Comparison of ENCODE assay signal across 13 mouse cellular contexts in genomic region chr15:28041158-28041865, GRCm38 (mm10). TPM values are rescaled to one million over a fixed set of nuclear protein-coding genes. Genes with fewer than 3 reads are reported as not detected.
A peak's percentile ranks its signal among the peaks of the same experiment; 100 is the strongest.
DNase-seq lines count a peak whose midpoint lies in the region; ATAC-seq lines count a peak whose summit lies in the region.
"Had no signal": no experiment of that assay in that cellular context is flagged by ENCODE, and none has a peak within 500 bp of the region (broad histone marks: within the 10 kb centered on the region; RNA-seq: fewer than 3 reads in every experiment).

No protein-coding gene starts in this region.

- no peak overlapping the region for H3K9ac ChIP-seq in hindbrain, embryonic 13.5 days
- H3K9ac ChIP-seq in neural tube, embryonic 13.5 days: no peak overlapping the region

- 10% methylated on average over 9 of the region's 9 CpGs for WGBS in hindbrain, embryonic 13.5 days
- WGBS in hindbrain, embryonic 10.5 days: 11% methylated on average over 9 of the region's 9 CpGs
- 15% methylated on average over 9 of the region's 9 CpGs for WGBS in neural tube, embryonic 13.5 days

- DNase-seq in hindbrain, embryonic 10.5 days (ENCODE audit: low spot score): no peak
- no peak for DNase-seq in neural tube, embryonic 10.5 days (ENCODE audit: extremely low spot score, low spot score)
- peak; percentile 67 for DNase-seq in kidney, adult 9 months
- no peak for DNase-seq in retina, postnatal 1 day
- no peak for DNase-seq in layer of hippocampus, postnatal 36 days
- DNase-seq in heart, postnatal 4 days: no peak
- DNase-seq: adrenal gland, adult 2 months; cerebellum, adult 2 months; thymus, postnatal 14 days had no signal

- no peak overlapping the region for H3K27ac ChIP-seq in hindbrain, embryonic 13.5 days
- no peak overlapping the region for H3K27ac ChIP-seq in hindbrain, embryonic 10.5 days
- H3K27ac ChIP-seq in neural tube, embryonic 13.5 days (replicated peaks): no peak overlapping the region

- no peak overlapping the region for H3K4me3 ChIP-seq in hindbrain, embryonic 13.5 days
- H3K4me3 ChIP-seq in hindbrain, embryonic 10.5 days: no peak overlapping the region
- H3K4me3 ChIP-seq in neural tube, embryonic 13.5 days: no peak overlapping the region
- H3K4me3 ChIP-seq: myocyte had no signal

- H3K36me3 ChIP-seq in hindbrain, embryonic 13.5 days: no peaks in the 10 kb centered on the region
- no peaks in the 10 kb centered on the region for H3K36me3 ChIP-seq in hindbrain, embryonic 10.5 days
- no peaks in the 10 kb centered on the region for H3K36me3 ChIP-seq in neural tube, embryonic 13.5 days

- ATAC-seq in hindbrain, embryonic 13.5 days (ENCODE audit: low FRiP score): peak; percentile 54; the same call in 1 of the 2 replicates
- ATAC-seq in neural tube, embryonic 13.5 days (ENCODE audit: low read depth): peak; percentile 47; the same call in 1 of the 2 replicates
- ATAC-seq: intestine, embryonic 16.5 days had no signal

- no peaks in the 10 kb centered on the region for H3K9me3 ChIP-seq in hindbrain, embryonic 13.5 days
- no peaks in the 10 kb centered on the region for H3K9me3 ChIP-seq in hindbrain, embryonic 10.5 days
- H3K9me3 ChIP-seq in neural tube, embryonic 13.5 days: no peaks in the 10 kb centered on the region

- H3K27me3 ChIP-seq in hindbrain, embryonic 13.5 days: 0 out of 2 replicates have a peak, but pooled peaks cover 4% of the 10 kb centered on the region
- peaks cover 33% of the 10 kb centered on the region for H3K27me3 ChIP-seq in hindbrain, embryonic 10.5 days (ENCODE audit: insufficient read depth, poor library complexity, severe bottlenecking)
- H3K27me3 ChIP-seq in neural tube, embryonic 13.5 days: no peaks in the 10 kb centered on the region

- H3K4me2 ChIP-seq in hindbrain, embryonic 13.5 days: no peak overlapping the region
- no peak overlapping the region for H3K4me2 ChIP-seq in neural tube, embryonic 13.5 days

- H3K4me1 ChIP-seq in hindbrain, embryonic 13.5 days (replicated peaks): peaks cover 11% of the 10 kb centered on the region
- peaks cover 14% of the 10 kb centered on the region for H3K4me1 ChIP-seq in hindbrain, embryonic 10.5 days (replicated peaks)
- H3K4me1 ChIP-seq in neural tube, embryonic 13.5 days (replicated peaks): peaks cover 14% of the 10 kb centered on the region

RNA-seq across cellular contexts. Expression of gene Trio, which starts 15.7 kb away (rescaled TPM):
- 37.7 and 39.5 TPM in 2 replicates for polyA plus RNA-seq in hindbrain, embryonic 13.5 days (2015; fragmentation: Nextera tagmentation; extraction: Ambion mirVana)
- 25.3 and 25.5 TPM in 2 replicates for polyA plus RNA-seq in hindbrain, embryonic 10.5 days (2016; fragmentation: Nextera tagmentation; extraction: Ambion mirVana)
- polyA plus RNA-seq in neural tube, embryonic 13.5 days (2015; fragmentation: Nextera tagmentation; extraction: Ambion mirVana): 32.9 and 38.6 TPM in 2 replicates
- total RNA-seq in layer of hippocampus, postnatal 36 days (2021): 100 to 1,000 TPM; 266 to 349 TPM
- total RNA-seq in heart, postnatal 4 days (2021): 10 to 100 TPM; 91.2 to 98.7 TPM
